Mouse (Mus musculus) liver, adult 2 months (tissue): ENCODE results near the gene Evx2.

Experiments
- CTCF ChIP-seq: fragments of 200-500 bp; IDR thresholded peaks from 2 replicates; pipeline ENCODE4 v1.5.1; 2011; ENCODE audit warnings: low read depth, low read length, control low read depth
- POLR2A ChIP-seq: fragments of 200-500 bp; IDR thresholded peaks from 2 replicates; pipeline ENCODE4 v1.6.1; 2011; ENCODE audit warnings: low read length, control low read depth; ENCODE audit not compliant: insufficient read depth; ENCODE audit errors: extremely low read depth

DNA sequence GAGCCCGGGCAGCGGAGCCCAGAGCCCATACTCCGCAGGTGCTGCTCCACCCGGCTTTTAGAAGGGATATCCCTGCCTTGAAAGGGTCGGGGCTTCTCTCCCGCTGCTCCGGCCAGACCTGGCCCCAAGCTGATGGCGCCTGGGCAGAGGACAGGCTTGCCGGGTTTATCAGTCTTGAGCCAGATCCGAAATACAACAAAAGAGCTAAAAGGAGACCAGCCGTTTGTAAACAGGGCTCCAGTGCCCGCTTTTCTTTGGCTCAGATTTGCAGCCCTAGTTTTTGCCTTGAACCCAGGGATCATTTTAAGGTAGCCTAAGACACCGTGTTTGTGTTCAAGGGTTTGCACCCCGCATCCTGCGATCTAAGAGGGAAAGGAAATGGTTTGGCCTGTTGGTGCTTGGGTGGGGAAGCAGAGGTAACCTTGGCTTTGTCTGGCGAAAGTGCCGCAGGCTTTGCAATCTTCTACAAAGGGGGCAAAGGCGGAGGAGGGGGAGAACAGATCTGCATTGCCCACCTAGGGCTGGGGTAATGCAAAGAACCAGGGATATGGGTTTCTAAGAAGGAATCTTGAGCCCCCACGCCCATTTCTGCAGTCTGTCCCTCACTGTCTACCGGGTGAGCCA is 33.6 kb upstream of the Evx2 start:
- TF ChIP-seq CTCF: no peak
- TF ChIP-seq POLR2A: no peak
